Mouse (Mus musculus) adrenal gland, postnatal 36 days (tissue): Measurements from ENCODE around the gene Sh3bp5. TPM values are rescaled to one million over a fixed set of nuclear protein-coding genes. Genes with fewer than 3 reads are reported as not detected.

Experiments used
- DNase-seq, 2 experiments: peaks; one replicate each; pipeline ENCODE4 v3.0.0; 2021; ENCODE audit warnings: mixed read lengths in 1 of 2
- total RNA-seq, 2 experiments: library from RNA; stranded (reverse); gene quantifications; 2 replicates each; pipeline ENCODE4 v1.2.3; 2021

Gene Sh3bp5
- total RNA-seq, 2 experiments from 2014 or later = 147 to 211 TPM

DNA sequence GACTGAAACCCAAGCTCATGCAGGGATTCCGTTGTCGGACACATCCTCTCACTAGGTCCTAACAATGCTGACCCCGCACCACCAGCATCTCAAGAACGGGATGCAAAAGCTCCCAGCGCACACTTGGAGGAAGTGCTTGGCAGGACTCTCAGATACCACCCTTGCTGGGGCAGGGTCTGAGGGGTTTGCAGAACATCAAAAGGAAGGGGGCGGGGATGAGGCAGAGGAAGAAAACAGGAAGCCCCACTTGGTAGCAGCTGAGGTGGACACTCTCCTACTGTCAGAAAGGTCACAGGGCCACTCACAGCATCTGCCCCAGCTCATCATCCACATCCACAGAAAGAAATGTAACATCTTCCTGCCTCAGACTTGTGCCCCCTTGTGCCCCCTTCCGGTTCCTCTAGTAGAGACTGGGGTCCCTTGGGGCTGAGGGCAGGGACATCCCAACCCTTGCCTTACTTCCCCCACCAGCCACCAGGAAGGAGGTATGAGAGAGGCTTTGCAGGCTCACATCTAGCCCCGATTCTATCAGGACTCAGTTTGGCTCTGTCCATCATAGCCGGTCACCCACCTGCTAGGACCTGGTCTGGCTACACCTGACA lies 25.7 kb downstream of the Sh3bp5 start:
- DNase-seq = no peak

DNA sequence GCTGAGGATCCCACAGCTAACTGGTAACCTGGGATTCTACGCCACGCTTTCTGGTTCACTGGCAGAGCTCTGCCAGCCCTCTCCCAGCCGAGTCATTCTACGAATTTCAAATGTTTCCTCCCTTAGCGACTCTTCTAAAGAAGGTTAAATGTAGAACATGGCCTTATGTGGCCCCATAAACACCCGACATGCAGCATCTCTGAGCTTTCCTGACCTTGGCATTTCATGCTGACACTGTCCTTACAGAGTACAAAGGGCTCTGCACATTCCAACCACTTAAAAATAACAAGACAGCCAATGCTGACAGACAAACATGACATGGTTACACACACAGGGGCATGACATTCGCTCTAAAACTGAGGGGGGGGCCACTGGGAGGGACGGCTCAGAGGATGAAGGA lies 27.2 kb downstream of the Sh3bp5 start:
- peak in 1 of 2 experiments; percentile 55 for DNase-seq

DNA sequence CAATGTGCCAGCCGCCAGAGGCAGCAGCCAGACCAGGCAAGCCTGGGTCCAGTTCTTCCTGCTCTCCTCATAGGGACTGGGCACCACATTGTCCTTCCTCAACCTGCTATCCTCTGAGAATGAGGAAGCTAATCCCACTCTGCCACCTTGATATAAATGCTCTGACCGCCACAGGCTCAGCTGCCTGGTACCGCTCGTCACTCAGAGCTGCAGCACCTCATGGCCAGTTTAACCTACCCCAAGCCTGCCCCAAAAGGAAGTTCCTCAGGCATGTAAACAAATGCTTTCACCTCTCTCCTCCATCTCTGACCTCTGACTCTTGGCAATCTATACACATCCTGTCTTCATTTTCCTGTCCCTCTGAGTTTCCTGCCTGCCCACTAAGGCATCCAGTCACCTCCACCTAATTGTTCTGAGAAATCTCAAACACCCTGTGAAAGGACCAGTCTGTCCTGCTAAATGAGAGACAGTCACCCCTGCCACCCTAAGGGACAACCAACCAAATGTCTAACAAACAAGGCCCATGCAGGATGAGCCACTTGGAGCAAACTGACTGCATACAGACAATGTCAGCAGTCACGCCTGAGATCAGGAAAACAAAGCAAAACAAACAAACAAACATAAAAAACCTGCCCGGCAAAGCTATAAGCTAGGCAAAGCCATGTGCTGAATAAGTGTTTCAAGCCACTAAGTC lies 27.8 kb downstream of the Sh3bp5 start:
- DNase-seq = no peak

DNA sequence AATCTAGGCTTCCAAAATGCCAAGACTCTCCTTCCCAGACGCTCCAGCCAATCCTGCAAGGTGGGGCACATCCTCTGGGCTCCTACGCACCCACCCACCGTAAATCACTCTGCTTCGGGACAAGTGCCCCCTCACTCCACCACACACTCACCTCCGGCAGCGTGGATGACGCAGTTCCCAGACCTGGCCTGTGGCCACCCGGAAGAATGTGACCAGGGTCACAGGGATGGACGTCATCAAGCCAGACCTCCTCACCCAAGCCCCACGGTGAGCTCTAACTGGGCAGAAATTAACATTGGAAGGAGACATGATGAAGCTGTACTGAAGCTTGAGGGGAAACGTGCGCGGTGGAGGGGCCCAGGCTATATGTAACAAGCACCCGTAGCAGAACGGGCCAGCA lies 28.7 kb downstream of the Sh3bp5 start:
- peak; percentile 80 to 87 for DNase-seq

DNA sequence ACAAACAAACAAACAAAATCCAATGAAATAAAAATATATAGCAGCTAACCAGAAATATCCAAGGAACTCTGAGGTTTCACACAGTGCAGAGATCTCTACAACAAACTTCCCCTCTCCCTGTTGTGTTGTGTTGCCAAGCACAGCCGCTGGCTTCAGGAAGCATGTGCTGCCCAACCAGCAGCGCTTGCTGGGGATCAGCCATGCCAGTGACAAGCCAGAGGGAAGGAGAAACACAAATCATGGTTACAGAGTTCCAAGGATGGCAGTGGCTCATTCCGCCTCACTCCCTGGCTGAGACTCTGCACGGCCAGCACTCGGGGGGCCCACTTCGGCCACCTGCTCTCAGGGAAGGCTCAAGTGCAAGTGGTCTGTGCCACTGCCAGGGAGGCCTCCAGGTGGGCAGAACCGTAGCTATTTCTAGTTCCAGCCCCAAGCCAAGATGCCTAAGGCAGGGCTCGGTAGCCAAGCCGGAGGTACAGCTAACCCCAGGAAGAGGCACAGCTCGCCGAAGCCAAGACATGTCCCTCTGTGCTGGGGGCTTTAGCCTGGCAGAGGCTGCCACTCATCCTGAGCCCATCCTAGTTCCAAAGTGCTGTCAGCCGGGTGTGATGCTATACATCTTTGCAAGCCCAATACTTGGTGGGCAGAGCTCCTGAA lies 29.6 kb downstream of the Sh3bp5 start:
- no peak for DNase-seq

DNA sequence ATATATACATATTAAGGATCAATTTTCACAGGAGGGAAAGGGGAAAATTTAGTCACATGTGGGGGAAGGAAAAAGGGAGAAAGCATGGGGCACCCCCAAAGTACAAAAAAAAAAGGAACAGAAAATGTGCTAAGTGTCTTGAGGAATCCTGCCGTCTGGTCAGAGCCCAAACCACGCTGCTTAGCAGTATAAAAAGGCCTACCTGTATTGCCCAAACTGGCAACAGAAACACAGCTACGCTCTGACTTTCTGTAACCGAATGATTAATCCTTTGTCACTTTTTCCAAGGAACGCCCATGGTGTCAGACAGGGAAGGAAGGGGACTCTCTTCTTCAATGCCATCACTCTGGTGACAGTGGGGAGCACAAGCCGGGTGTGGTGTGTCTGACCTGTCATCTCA lies 30.2 kb downstream of the Sh3bp5 start:
- no peak for DNase-seq

DNA sequence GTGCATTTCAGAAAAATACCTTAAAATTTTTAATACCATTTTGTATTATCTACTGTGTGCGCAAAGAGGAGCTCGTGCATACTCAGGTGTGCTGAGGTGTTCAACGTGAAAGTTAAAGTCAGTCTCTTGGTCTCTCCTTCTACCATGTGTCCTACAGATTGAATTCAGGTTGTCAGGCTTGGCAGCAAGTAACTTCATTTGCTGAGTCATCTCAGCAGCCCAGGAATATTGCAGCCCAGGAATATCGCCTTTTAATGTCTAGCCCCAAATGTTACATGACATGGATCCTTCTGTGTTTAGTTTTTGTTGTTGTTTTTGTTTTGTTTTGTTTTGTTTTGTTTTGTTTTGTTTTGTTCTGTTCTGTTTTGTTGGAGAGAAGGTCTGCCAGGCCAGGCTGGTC lies 31.2 kb downstream of the Sh3bp5 start:
- DNase-seq = no peak

DNA sequence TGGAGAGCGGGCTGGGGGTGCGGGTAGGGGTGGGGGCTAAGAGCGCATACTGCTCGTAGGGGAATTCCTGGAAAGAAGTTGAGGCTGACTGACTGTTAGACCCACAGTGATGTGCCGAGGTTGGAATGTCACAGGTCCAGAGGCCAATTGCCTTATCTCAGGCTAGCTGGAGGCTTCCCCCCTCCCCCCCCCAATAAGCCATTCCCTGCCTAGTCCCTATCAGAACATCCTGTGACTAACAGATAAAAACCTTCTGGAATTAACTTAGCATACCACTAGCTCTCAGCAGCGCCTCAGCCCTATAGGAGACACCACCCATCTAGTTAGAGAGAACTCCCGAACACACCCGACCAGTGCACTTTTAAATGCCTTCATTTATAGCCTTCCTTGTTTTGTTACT lies 31.9 kb downstream of the Sh3bp5 start:
- DNase-seq = no peak

DNA sequence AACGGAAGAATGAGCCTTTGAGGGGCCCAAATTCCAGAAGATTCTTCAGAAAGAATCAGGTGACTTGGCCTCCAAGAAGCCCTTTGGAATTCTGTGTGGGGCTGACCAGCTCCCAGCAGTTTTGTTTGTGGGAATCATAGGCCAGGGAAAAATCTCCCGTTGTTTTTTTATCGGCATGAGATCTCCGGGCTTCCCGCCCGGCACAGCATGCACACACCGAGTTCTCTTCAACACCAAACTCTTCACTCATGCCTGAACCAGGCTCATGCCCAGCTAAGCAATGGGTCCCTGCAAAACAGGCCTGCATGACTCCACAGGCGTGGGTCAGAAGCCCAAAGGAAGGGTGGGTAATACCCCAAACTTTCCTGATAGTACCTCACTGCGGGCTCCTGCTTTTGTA lies 32.3 kb downstream of the Sh3bp5 start:
- no peak for DNase-seq

DNA sequence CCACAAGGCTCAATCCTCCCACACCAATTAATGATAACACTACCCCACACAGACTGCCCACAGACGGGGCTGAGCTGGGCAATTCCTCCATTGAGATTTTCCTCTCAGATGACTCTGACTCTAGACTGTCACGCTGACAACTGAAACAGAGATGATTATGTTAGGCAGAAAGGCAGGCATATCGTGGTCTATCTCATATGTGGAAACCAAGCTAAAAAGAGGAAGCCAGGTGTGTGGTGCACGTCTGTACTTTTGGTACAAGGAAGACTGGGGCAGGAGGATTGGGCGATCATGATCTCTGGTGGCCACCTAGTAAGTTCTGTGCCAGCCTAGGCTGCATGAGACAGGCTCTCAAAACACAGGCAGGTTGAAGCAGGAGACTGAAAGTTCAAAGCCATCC lies 33.2 kb downstream of the Sh3bp5 start:
- DNase-seq = no peak

DNA sequence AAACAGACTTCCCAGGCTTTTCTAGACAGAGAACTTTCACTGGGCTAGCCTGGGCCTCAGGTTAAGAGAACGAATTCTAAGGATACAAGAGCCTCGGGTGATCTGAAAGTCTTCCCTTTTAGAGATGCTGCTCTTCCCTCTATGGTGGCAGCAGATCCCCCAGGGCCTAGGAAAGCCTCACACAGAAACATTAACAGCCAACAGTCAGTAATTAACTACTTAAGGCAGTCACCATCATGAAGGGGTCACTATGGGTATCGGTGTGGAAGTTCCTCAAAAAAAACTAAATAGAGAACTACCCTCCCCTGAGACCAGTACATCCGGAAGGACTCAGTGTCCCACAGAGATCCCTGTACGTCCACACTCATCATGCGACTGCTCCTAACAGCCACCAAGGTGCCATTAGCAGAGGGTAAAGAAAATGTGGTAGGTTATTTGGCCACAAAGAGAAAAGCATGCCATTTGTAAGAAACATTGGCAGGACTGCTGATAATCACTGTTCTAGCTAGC lies 33.9 kb downstream of the Sh3bp5 start:
- DNase-seq = no peak

DNA sequence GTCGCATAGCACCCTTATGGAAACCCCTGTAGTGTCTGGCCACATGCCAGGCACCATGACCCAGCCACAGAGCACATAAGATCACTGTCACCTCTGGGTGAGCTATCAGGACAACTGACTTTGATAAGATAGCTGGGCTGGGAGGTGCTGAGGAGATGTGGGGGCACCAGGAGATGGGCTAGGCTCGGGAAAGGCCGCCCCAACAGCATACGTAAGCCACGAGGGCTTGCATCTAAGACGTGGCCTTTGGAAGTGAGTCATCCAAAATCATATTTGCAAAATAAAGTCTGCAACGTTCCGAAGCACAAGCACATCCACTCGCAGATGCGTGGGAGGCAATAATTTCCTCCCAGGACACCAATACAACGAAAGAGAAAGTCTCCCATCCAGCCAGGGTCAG lies 35.0 kb downstream of the Sh3bp5 start:
- peak; percentile 61 to 65 for DNase-seq

DNA sequence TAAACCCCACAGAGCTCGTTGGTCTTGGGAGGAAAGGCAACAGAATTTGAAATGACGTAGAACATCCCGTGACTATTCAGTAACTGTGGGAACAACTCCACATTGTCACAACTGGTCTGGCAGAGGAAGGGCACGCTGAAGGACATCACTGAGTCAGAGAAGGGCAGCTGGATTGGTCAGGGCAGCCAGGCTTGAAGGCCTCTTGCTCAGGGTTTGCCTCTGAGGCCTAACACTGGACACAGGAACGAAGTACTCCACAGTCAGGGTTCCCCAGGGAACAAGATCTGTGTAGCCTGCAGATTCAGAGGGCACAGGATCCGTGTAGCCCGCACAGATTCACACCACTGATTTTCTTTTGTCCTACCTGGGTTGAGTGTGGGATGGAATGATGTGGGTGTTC lies 35.6 kb downstream of the Sh3bp5 start:
- peak; percentile 79 to 84 for DNase-seq

DNA sequence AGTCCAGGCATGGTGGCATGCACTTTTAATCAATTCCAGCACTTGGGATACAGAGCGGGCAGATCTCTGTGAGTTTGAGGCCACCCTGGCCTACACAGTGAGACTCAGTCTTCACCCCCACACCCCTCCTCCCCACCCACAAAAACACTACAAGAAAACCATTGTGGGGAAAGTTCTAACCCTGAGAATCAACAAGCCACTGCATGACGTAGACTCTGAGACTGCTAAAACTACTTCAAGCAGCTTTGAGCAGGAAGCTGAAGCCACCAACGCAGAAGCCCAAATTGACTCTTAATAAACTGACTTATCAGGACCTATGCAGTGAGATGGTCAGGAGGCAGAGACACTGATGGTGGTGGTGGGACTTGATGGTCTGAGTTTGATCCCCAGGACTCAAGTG lies 36.6 kb downstream of the Sh3bp5 start:
- no peak for DNase-seq

DNA sequence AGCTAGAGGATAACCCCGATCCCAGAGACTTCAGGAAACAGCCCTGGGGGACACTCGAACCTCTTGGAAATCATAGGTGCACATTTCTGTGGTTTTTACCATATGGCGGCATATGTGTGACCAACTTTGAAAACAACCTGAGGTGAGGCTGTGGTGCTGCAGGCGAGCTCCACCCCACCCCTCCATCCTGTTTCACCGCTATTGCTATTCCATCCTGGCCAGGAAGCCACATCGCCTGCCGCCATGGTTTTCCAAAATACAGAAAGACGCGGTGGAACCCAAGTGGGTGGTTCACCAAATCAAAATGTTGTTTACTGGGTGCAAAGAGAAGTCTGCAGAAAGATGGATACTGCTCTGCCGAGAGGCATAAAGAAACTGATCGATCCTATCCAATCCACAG lies 37.1 kb downstream of the Sh3bp5 start:
- DNase-seq = no peak

DNA sequence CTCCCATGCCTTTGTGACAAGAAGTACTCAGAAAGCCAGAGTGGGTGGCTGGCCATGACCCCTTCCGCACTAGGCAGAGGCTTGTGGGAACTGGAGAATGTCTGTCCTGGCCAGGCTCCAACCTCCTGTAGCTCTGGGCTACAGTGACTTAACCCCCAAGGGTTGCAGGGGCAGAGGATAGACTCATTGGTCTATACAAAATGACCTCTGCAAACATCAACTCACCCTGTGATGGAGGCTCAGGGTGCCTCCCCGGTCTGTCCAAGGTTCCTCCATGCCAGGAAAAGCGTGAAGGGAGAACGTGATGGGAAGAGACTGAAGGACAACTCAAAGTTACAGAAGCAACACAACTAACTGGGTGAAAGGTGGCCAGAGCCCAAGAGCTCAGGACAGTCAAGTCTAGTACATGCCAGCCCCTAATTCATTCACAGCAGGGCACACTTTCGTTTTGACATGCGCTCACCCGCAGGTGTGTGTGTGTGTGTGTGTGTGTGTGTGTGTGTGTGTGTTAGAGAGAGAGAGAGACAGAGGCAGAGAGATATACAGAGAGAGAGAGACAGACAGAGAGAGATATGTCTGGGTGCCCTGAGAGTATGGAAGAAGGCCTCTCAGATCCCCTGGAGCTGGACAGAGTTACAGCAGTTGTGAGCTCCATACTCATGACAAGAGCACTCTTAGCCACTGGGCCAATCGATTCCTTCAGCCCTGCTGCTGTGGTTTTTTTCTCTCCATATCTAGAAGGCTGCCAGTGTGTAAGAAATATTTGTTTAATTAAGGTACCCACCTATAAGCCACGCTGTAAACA lies 37.9 kb downstream of the Sh3bp5 start:
- peak; percentile 81 for DNase-seq

DNA sequence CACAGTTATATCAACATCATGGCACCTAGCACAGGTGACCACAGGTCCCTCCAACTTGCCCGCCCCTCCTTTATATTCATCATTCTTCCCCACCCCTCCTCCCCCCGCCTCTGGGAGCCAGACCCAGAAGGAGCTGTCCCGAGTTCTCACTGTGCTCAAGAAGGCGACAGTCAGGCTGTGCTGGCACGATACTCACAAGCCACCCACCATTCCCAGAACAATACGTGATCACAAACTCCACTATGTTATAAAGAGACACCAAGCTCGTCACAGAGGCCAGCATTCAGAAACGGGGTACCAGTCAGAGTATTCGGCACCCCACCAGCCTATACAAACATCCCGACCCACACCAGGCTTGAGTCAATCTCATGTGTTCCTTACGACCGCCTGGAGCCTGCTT lies 38.5 kb downstream of the Sh3bp5 start:
- DNase-seq = no peak

DNA sequence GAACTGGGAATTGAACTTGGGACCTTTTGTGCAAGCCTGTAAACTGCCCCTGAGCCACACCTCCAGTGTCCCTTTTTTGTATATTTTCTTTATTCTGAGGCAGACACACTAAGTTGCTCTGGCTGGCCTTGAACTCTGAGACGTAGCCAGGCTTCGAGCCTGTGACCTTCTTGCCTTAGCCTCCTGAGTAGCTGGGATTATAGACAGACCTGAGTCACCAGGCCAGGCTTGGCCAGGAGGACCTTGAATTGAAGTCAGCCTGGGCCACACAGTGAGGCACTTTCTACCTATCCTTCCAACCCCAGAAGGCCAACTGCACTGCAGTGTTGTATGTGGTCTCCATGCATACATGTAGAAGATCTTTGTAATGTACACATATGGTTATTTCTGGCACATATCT lies 39.5 kb downstream of the Sh3bp5 start:
- DNase-seq = peak; percentile 58 to 72

DNA sequence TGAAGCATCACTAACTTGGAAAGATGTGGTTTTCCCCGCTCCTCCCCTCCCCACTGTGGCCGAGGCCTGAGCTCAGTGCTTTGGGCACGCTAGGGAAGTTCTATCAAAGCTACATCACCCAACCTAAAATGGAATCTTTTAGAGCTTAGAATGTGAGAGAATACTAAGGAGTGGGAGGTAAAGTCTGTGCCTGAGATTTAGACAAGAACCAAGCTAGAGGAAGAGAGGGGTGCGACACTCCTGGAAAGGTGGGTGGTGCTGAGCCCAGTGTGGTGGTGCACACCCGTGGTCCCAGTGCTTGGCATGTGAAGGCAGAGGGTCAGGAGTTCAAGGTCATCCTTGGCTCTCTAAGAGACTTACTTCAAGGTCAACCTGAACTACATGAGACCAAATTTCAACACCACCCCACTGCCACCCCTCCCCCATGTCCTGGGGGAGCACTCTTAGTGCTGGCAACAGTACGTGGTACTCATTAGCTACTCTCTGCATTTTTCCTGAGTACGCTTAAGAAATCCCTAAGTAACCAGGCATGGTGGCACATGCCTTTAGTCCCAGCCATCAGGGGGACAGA lies 40.2 kb downstream of the Sh3bp5 start:
- peak in 1 of 2 experiments; percentile 58 for DNase-seq

DNA sequence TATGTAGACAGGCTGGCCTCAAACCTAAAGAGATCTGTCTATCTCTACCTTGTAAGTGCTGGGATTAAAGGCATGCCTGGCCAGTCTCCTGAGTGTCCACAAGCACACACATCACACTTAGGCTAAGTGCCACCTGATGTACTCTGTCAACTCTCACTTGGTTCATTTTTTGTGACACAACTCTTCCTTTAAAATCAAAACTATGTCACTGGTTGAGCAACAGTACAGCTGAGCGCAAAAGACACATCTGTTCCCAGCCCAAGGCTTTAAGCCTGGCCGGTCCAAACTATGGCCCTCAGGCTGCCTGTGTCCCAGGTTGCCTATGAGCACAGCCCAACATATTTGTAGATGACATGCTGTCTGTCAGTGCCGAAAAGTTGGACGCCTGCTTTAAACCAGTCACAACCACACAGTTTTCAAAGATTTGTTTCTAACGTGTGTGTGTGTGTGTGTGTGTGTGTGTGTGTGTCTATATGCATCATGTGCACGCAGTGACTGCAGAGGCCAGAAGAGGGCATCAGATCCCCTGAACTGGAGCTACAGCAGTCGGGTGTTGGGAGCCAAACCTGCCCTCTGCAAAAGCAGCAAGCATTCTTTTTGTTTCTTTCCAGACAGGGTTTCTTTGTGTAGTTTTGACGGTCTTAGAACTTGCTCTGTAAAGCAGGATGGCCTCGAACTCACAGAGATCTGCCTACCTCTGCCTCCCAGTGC lies 40.9 kb downstream of the Sh3bp5 start:
- DNase-seq = no peak

DNA sequence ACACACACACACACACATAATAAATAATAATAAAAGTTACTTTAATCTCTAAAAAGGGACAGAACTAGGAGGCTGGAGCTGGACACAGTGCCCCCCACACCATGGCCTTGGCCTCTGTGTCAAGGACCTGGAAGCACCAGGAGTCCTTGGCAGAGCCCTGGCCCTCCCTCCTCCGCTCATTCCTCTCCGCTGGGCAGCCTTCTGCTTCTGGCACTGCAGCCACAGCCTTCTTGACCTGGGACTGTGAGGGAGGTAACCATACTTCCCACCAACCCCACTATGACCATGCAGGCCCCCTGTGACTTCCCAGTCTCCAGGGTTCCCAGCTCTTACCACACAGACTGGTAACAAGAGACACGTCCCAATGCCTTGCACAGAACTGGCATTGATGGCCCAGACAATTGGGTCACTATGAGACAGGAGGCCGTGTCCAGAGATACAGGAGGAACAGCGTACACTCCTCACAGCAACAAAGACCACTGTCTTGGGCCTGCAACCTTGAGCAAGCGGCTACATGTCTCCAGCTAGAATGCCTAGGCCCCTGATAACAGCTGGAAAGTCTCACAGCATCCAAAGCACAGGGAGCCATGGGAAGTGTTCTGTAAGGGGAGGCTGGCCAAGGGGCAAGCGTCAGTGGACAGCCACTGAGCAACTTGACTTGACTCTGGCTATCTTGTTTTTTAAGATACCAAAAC lies 41.8 kb downstream of the Sh3bp5 start:
- DNase-seq = peak; percentile 63 to 75
